Mouse (Mus musculus) left cerebral cortex, adult 18-20 months (tissue): ENCODE data around the gene B230217C12Rik. TPM values are rescaled to one million over a fixed set of nuclear protein-coding genes. Genes with fewer than 3 reads are reported as not detected.

Experiments
- DNase-seq, 2 experiments: peaks; one replicate each; pipeline ENCODE4 v3.0.0; 2021 to 2022; ENCODE audit warnings: low spot score in 2 of 2, mixed read lengths in 1 of 2
- total RNA-seq, 2 experiments: library from RNA; stranded (reverse); gene quantifications; 2 replicates each; pipeline ENCODE4 v1.2.3; 2021

B230217C12Rik gene
- total RNA-seq, 2 experiments from 2014 or later, result 73.9 to 75.8 TPM

DNA sequence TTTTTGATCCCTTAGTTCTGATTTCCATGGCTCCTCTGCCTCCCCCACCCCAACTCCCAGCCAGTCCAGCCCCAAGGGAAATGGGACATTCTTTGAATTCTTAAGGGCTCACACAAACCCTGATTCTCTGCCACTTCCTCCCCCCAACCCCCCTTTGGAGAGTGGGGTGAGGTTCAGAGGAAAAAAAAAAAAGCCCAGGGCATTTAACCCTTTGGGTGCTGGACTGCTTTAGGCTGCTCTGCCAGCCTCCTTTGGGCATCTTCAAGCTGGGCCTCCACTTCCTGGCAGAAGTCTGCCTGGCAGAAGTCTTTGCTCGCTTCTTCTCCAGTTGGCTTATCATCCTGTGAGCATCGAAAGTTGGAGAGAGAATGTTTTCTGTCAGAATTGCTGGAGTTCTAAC is 32.5 kb upstream of the B230217C12Rik start:
- DNase-seq, result no peak

DNA sequence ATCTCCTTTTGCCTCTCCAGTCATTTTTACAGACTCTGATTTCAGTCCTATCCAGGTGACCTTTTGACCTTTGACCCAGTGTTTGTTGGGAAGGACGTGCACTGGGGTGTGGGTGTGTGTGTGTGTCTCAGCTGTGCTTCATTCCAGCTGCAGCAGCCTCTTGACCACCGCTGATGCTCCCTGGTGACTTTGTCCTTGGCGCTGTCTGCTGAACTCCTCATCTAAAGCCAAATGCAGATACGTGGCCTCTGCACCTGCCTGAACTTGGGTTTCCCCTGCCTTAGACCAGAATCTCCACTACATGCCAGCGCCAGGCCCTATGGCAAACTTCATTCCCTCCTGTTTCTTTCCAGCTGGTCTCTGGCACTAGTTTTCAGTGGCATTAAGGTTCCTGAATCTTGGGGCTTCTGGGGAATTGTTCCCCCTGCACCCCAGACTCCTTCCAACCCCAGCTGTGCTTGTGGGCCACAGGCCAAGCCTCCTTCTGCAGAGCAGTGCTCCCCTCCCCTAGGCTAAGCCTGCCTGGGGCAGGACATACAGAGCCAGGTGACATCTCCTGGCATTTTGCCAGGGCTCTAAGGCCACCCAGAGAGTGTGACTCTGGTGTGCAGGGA is 31.9 kb upstream of the B230217C12Rik start:
- DNase-seq, result no peak

DNA sequence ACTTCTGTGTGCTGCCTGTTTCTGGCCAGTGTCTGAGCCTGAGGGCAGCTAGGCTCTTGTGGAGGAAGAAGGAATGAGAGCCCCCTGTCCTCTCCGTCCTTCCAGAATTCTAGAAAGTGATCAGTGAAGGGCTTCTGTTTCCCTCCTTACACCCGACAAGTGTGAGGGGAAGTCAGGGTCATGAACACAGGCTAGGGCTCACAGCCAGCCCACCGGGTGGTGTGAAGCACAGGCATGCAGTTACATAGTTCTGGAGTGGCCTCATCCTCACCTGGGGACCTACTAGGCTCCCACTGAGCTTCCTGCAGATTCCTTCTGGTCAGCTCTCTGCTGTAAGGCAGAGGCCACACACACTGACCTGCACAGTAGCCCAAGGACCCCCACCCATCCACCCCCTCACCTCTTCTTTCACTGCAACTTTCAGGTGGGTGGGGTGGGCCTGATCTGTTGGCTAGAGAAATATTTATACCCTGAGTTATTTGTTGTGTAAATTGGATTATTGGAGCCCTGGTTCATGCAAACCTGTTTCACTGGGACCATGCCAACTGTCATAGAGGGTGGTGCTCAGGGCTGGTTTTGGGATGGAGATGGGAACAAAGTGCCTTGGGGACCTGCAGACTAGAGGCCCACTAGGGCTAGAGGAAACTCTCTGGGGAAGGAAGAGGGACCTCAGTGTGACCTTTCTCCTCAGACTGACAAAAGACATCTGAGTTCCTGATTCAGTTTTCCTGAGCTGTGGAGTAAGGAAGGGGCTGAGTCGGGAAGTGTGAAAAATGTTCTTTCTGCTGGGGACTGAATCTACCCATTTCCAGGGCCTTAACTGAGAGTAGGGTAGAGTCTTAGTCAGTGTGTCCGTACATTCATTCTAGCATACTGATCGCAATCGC is 31.1 kb upstream of the B230217C12Rik start:
- no peak for DNase-seq

DNA sequence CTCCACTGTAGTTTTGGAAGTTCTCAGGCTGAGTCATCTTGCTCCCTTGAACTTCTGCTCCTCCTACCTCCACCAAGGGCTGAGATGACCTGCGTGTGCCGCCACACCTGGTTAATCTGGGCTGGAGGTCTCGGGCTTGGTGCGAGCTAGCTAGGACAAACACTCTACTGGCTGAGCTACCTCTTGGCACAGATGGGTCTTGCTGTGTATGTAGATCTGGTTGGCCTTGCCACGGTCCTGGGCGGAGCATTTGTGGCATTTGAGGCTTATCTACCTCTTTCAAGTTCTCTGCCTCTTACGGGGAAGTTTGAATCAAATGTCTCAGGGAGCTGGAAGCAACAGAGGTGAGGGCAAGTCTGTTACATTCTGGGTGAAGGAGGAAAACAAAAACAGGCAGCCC is 30.2 kb upstream of the B230217C12Rik start:
- DNase-seq, result no peak

DNA sequence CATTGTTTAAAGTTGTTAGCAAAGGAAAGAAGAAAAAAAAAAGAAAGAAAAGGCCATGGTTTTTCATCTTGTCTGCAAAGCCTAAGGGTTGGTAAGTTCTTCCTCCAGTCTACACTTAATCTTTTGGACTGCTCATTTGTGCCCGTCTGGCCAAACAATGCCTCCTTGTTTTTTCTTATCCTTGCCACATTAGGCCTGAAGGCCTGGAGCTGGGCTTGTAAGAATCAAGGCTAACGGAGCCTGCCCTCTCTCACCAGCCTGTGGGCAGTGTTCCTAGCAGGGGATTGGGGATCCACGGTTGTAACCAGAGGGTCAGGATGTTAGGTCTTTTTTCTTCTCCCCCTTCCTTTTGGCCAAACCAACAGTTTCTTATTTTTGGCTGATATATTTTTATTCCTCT is 29.6 kb upstream of the B230217C12Rik start:
- DNase-seq, result no peak

DNA sequence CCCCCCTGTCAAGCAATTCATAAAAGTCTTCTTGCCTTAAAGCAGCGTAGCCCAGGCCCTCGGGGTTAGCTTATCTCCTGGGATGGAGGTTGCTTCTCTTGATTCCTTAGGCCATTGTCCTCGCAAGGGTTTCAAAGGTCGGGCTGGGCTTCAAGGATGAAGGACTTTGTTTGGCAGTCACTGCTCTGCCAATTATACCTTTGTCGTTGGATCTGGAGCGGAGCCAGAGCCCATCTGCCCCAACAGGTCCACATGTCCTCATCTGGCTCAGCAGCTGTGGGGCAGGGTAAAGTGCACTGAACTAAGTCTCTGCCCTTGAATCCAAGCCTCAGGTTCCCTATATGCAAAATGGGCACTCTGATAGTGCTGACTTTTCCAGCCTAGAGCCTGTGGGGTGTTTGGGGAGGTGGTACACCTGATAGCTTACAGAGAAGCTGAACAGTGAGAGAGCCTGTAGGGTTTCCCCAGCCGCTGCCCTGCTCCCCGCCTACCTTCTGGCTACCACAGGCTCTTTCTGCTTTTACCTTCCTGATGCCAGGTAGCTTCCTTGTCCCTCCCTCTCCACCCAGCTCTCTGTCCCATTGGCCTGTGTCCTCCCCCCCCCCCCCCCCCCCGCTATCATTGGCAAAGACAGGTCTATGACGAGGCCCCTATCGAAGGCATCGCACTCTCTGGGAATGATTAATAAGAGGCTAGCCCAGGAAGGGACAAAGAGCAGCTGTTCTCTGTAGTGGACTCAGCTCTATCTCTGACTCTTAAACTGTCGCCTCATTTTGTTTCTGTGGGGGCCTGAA is 28.8 kb upstream of the B230217C12Rik start:
- DNase-seq, result no peak

GRCm38 (mm10) chr11:97812491-97812921 is 28.1 kb upstream of the B230217C12Rik start:
- no peak for DNase-seq

GRCm38 (mm10) chr11:97813085-97813484 is 27.5 kb upstream of the B230217C12Rik start:
- no peak for DNase-seq

DNA sequence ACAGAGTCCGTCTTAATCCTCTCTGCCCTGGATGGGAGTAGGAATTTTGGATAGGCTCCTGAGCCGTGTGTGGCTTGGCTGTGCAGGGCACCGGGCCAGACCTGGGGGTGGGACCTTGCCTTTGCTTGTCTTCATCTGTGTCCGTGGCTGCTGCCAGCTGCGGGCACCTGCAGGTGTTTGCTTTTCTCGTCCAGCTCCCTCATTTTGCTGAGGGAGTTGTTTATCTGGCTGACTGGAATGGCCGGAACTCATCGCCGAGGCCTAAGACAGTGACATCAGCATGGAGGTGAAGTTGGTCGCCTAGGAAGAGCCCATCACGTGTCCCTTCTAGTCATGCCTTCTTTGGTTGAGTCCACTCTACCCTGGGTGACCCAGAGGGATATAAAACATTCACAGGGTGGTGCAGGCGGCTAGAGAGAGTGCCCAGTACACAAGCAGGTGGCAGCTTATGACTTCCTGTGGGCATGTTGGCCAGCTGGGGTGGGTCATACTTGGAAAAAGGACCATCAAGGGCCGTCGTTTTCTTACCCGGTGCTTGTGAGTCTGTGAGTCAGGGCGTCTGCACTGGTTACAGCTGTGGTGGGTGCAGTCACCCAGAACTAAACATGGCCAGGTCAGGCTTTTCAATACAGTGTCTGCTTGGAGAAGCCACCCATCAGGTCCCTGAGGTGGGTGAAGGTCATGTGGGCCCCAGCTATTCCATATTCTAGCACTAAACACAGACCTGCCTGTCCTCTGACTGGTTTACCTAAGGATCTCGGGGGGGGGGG is 26.6 kb upstream of the B230217C12Rik start:
- no peak for DNase-seq

DNA sequence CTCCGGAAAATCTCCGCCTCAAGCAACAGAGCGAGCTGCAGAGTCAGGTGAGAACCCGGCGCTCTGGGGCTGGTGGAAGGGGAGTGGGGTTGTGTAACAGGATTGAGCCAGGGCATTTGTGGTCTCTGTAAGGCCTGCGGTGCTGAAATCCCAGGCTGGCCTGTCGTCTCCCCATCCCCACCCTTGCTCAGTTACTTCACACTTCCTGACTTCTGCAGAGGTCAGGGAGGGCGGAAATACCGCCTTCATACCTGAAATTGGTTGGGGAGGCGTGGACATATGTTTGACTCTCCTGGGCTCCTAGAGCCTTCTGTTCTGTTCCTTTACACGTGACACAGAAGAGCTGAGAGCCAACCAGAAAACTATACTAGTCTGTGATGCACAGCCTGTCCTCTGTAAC is 24.8 kb upstream of the B230217C12Rik start:
- DNase-seq, result no peak

GRCm38 (mm10) chr11:97816176-97816575 is 24.4 kb upstream of the B230217C12Rik start:
- no peak for DNase-seq

DNA sequence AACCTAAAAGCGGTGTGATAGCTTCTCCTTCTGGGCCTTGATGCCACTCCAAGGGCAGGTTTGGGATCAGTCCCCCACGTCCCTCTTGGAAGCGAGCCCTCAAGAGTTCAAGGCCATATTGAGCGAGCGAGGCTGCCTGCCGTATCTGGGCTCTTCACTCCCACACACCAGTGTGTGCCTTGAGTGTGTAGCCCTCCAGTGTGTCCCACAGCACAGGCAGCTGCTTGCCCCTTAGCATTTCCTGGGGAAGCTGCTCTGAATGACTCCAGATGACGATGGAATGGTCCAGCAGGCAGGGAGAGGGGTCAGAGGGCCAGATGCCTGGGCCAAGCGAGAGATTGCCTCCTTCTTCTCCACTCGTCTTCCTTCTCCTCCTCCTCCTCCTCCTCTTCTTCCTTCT is 23.7 kb upstream of the B230217C12Rik start:
- no peak for DNase-seq

DNA sequence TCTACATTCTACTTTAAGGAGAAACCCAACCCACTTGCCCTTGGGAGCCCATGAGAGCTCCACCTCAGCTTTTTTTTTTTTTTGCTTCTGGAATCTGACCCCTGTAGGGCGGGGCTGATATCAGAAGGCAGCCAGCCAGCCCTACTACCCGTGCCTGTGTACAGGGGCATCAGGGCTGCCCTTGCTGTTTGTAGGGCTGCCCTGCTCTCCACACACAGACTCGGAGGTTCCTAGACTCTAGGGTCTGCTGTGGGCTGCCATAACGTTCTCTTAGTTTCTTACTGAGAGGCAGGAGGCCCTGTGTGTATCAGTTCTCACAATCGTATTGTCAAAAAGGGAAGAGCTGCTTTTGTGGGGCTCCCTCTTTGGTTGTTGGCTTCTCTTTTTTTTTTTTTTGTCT is 23.2 kb upstream of the B230217C12Rik start:
- DNase-seq, result no peak

- no peak for DNase-seq
Observed at GRCm38 (mm10) chr11:97818003-97818402, 22.6 kb upstream of the B230217C12Rik start.

- DNase-seq, result no peak
Observed at GRCm38 (mm10) chr11:97818571-97818970, 22.0 kb upstream of the B230217C12Rik start.

GRCm38 (mm10) chr11:97819102-97819501 is 21.5 kb upstream of the B230217C12Rik start:
- no peak for DNase-seq

- no peak for DNase-seq
Observed at GRCm38 (mm10) chr11:97819923-97820322, 20.7 kb upstream of the B230217C12Rik start.

GRCm38 (mm10) chr11:97820840-97821239 is 19.7 kb upstream of the B230217C12Rik start:
- DNase-seq, result no peak

- DNase-seq, result no peak
Observed at GRCm38 (mm10) chr11:97821401-97822064, 19.0 kb upstream of the B230217C12Rik start.

DNA sequence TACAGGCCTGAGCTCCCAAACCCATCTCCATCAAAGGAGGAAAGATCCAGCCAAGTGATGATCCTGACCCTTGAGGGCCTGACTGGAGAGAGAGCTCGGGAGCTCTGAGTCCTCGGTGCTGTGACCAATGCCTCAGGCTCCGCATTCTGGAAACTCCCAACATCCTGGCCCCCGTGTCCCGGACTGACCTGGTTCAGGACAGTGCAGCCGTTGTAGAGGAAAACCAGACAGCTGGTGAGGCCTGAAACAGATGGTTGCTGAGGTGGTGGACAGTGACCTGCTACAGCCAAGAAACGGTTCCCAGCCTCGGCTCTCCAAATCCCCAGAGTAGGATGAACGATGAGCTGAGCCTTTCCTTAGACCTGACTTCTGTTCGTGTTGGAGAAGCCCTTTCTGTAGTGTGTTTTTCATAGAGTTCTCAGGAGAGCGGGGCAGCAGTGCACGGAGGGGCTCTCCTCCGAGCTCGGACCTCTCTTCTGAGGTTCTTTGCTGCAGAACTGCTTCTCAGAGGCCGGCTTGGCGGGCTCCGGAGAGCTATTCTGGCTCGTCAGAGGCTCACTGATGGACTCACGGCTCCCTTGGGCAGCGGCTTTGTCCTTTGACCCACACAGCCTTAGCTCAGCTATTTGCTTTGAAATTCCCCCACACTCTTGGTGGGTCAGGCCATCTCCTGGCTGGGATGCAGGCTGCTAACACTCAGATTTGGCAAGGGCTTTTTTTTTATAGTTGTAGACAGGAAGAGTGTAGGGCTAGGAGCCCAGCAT is 17.6 kb upstream of the B230217C12Rik start:
- no peak for DNase-seq
